Mouse (Mus musculus) megakaryocyte, adult 5-6 weeks (primary cell): Measurements from ENCODE around the gene Omp. TPM values are rescaled to one million over a fixed set of nuclear protein-coding genes. Genes with fewer than 3 reads are reported as not detected.
A peak's percentile ranks its signal among the peaks of the same experiment; 100 is the strongest.

Source experiments
- ATAC-seq: 2 replicates; pipeline ENCODE4 v1.8.0; 2016; ENCODE audit warnings: mild to moderate bottlenecking, inconsistent platforms; ENCODE audit not compliant: poor library complexity, severe bottlenecking
- total RNA-seq, 2 experiments: library from RNA; stranded (forward) in 1 of 2; stranded (reverse) in 1 of 2; fragments of 153-499, 151-499 nt in 1 of 2; fragments of 221-1000, 200-1000 nt in 1 of 2; gene quantifications; 2 replicates each; pipeline versions ENCODE4 v1.2.3 to v1.2.4; 2015 to 2017

Omp gene
- total RNA-seq, 2 experiments from 2014 or later, result not detected

- ATAC-seq, result no peak
These were observed 2.7 kb downstream of the Omp start for GRCm38 (mm10) chr7:98142648-98143047.

GRCm38 (mm10) chr7:98142247-98142646 is 3.1 kb downstream of the Omp start:
- no peak for ATAC-seq

- ATAC-seq, result no peak
These were observed 4.1 kb downstream of the Omp start for GRCm38 (mm10) chr7:98141206-98141605.

GRCm38 (mm10) chr7:98140597-98140996 is 4.7 kb downstream of the Omp start:
- ATAC-seq, result no peak

GRCm38 (mm10) chr7:98139216-98139615 is 6.1 kb downstream of the Omp start:
- no peak for ATAC-seq

GRCm38 (mm10) chr7:98137995-98138394 is 7.3 kb downstream of the Omp start:
- no peak for ATAC-seq

- ATAC-seq, result no peak
These were observed 7.7 kb downstream of the Omp start for GRCm38 (mm10) chr7:98137583-98137982.

- ATAC-seq, result no peak
These were observed 13.6 kb downstream of the Omp start for GRCm38 (mm10) chr7:98131751-98132150.

GRCm38 (mm10) chr7:98125473-98125872 is 19.8 kb downstream of the Omp start:
- no peak for ATAC-seq

GRCm38 (mm10) chr7:98124701-98125100 is 20.6 kb downstream of the Omp start:
- no peak for ATAC-seq

- no peak for ATAC-seq
These were observed 23.6 kb downstream of the Omp start for GRCm38 (mm10) chr7:98121673-98122072.

- ATAC-seq, result no peak
These were observed 24.1 kb downstream of the Omp start for GRCm38 (mm10) chr7:98121241-98121640.

GRCm38 (mm10) chr7:98120325-98120724 is 25.0 kb downstream of the Omp start:
- ATAC-seq, result peak; percentile 96

GRCm38 (mm10) chr7:98119961-98120232 is 25.4 kb downstream of the Omp start:
- ATAC-seq, result no peak

GRCm38 (mm10) chr7:98119179-98119960 is 25.9 kb downstream of the Omp start, which contains the start of gene Myo7a:
Myo7a (minus strand) TSS chr7:98119524.
- no peak for ATAC-seq

- ATAC-seq, result no peak
These were observed 28.2 kb downstream of the Omp start for GRCm38 (mm10) chr7:98117012-98117660.

GRCm38 (mm10) chr7:98114656-98115055 is 30.6 kb downstream of the Omp start:
- no peak for ATAC-seq

- ATAC-seq, result no peak
These were observed 34.1 kb downstream of the Omp start for GRCm38 (mm10) chr7:98111233-98111632.

- ATAC-seq, result no peak
These were observed 35.5 kb downstream of the Omp start for GRCm38 (mm10) chr7:98109771-98110170.

GRCm38 (mm10) chr7:98108636-98109430 is 36.5 kb downstream of the Omp start:
- ATAC-seq, result peak; percentile 46; the same call in 1 of the 2 replicates

- no peak for ATAC-seq
These were observed 39.0 kb downstream of the Omp start for GRCm38 (mm10) chr7:98106272-98106671.
